Mouse (Mus musculus): ENCODE results near the gene Cfb.

DNA sequence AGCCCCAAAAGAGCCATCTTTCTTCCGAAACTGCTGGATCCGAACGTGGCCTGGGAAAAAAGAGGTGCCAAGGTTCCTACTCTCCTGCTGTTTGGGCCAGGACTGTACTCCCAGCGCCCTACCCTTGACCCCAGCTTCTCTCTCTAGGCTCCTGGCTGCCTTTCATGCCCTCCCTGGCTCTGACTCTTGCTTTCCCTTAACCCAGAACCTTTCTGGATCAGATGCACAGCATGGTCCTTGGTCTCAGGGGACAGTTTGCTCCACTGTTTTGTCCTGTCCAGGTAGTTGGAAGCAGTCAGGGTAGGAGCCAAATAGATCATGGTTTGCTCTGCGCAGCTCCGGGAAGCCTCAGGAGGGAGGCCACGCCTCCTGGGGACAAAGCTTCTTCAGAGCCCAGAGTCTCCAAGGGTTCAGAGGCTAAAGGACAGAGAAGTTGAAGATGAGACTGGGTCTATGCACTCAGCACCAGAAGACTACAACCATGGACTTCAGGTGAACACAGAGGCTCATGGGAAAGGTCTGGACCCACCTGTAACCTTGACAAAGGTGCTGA is 47.4 kb downstream of the Cfb start:
- no peak for TF ChIP-seq CTCF (IDR thresholded peaks at IDR 0.05; ENCODE audit: extremely low read depth, insufficient read length, insufficient replicate concordance, low read depth, low read length)
- TF ChIP-seq POLR2A (IDR thresholded peaks at IDR 0.05; ENCODE audit: low read depth, low read length): no peak
